Mouse (Mus musculus): ENCODE results near the gene Atp12a.

DNA sequence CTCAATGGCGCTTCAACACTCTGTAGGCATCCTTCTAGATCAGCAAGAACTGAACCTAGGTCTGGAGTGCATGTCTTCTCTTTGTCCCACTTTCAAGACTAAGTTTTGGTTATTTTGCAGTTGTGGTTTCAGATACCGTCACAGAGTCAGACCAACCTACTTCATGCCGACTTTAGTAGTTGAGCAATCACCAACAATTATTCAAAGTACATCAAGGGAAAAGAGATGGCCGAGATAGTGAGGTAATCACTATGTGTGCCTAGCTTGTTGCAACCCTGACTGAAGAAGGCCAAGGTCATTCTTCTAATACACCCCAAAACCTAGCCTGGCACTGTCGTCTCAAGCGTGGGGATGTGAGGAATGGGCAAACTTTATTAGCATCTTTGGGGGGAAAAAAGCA, 8.7 kb upstream of the Atp12a start:
- TF ChIP-seq CTCF (IDR thresholded peaks at IDR 0.05; ENCODE audit: low read depth) (no peak), EP300 (IDR thresholded peaks at IDR 0.05; ENCODE audit: low read depth) (no peak)
